Mouse (Mus musculus) midbrain, embryonic 11.5 days (tissue): ENCODE results near the gene Slc37a3. TPM values are rescaled to one million over a fixed set of nuclear protein-coding genes. Genes with fewer than 3 reads are reported as not detected.

Experiments
- ATAC-seq: fragments of 200-750 bp; cut with Nextera tagmentation; 2 replicates; pipeline ENCODE4 v1.8.0; 2017; ENCODE audit warnings: moderate TSS enrichment, moderate library complexity; ENCODE audit not compliant: low FRiP score
- DNase-seq: peaks from one replicate; pipeline ENCODE4 v3.0.0; 2015; ENCODE audit warnings: low spot score; ENCODE audit errors: missing footprints
- H3K27ac ChIP-seq: fragments of 300-500 bp; sonication (generic); 2 replicates; pipeline ENCODE4 v1.5.1; 2014; ENCODE audit warnings: low read depth, low read length
- H3K27me3 ChIP-seq: fragments of 300-500 bp; sonication (generic); 2 replicates; pipeline ENCODE4 v1.6.1; 2014; ENCODE audit warnings: mild to moderate bottlenecking, low read length, moderate library complexity, mixed read lengths; ENCODE audit not compliant: control insufficient read depth, insufficient read depth
- H3K36me3 ChIP-seq: fragments of 300-500 bp; sonication (generic); 2 replicates; pipeline ENCODE4 v1.6.1; 2014; ENCODE audit warnings: mild to moderate bottlenecking, low read length, moderate library complexity, mixed read lengths; ENCODE audit not compliant: control insufficient read depth, insufficient read depth
- H3K4me1 ChIP-seq: fragments of 300-500 bp; sonication (generic); 2 replicates; pipeline ENCODE4 v1.6.1; 2014; ENCODE audit warnings: low read length; ENCODE audit not compliant: control insufficient read depth, insufficient read depth
- H3K4me2 ChIP-seq: fragments of 300-500 bp; sonication (generic); 2 replicates; pipeline ENCODE4 v1.6.1; 2014; ENCODE audit warnings: mild to moderate bottlenecking, moderate library complexity
- H3K4me3 ChIP-seq: fragments of 300-500 bp; sonication (generic); 2 replicates; pipeline ENCODE4 v1.5.1; 2014; ENCODE audit warnings: low read depth, low read length
- H3K9ac ChIP-seq: fragments of 300-500 bp; sonication (generic); 2 replicates; pipeline ENCODE4 v1.6.1; 2014; ENCODE audit warnings: low read length
- H3K9me3 ChIP-seq: fragments of 300-500 bp; sonication (generic); 2 replicates; pipeline ENCODE4 v1.6.1; 2016; ENCODE audit warnings: low read length; ENCODE audit not compliant: control insufficient read depth
- WGBS: fragments of 180-500 bp; shearing (Covaris S2); extraction: QIAGEN DNeasy Blood & Tissue Kit; methylation state at CpG from one replicate; pipeline ENCODE4 v1.1.7; 2014; 5-methylcytosine and 5-hydroxymethylcytosine counted together
- polyA plus RNA-seq: library from polyadenylated mRNA; unstranded; fragments of >200 nt; fragmentation: Nextera tagmentation; extraction: Ambion mirVana; gene quantifications from 2 replicates; pipeline ENCODE4 v1.2.1, GENCODE M21; 2014

Gene Slc37a3
- polyA plus RNA-seq, 1 experiment from 2014 or later: 43.6 TPM

GRCm38 (mm10) chr6:39338359-39338758 lies 39.1 kb downstream of the Slc37a3 start:
- Histone ChIP-seq H3K36me3 (peaks cover 12% of the 10 kb centered on the region), H3K4me1 (no peaks in the 10 kb centered on the region), H3K9ac (no peak overlapping the region), H3K27ac (no peak overlapping the region), H3K27me3 (no peaks in the 10 kb centered on the region), H3K9me3 (no peaks in the 10 kb centered on the region), H3K4me2 (no peak overlapping the region), H3K4me3 (no peak overlapping the region)
- 90% methylated on average over 8 of the region's 8 CpGs for WGBS
- DNase-seq: no peak
- ATAC-seq: no peak

- DNase-seq (peak; percentile 31), ATAC-seq (no peak)
- no peak overlapping the region for H3K9ac ChIP-seq
- no peak overlapping the region for H3K27ac ChIP-seq
- H3K4me2 ChIP-seq: no peak overlapping the region
- no peaks in the 10 kb centered on the region for H3K9me3 ChIP-seq
- no peak overlapping the region for H3K4me3 ChIP-seq
- H3K27me3 ChIP-seq: no peaks in the 10 kb centered on the region
- peaks cover 7% of the 10 kb centered on the region for H3K36me3 ChIP-seq
- 92% methylated on average over 3 of the region's 3 CpGs for WGBS
- H3K4me1 ChIP-seq: no peaks in the 10 kb centered on the region
Measured at GRCm38 (mm10) chr6:39334873-39335272, 42.6 kb downstream of the Slc37a3 start.

GRCm38 (mm10) chr6:39334224-39334623 lies 43.3 kb downstream of the Slc37a3 start:
- H3K27ac ChIP-seq: no peak overlapping the region
- WGBS: 88% methylated on average over 7 of the region's 7 CpGs
- no peak overlapping the region for H3K4me3 ChIP-seq
- DNase-seq: peak; percentile 41
- H3K9me3 ChIP-seq: no peaks in the 10 kb centered on the region
- no peak overlapping the region for H3K9ac ChIP-seq
- no peak overlapping the region for H3K4me2 ChIP-seq
- no peak for ATAC-seq
- peaks cover 7% of the 10 kb centered on the region for H3K36me3 ChIP-seq
- H3K27me3 ChIP-seq: no peaks in the 10 kb centered on the region
- no peaks in the 10 kb centered on the region for H3K4me1 ChIP-seq

- WGBS: 76% methylated on average over 7 of the region's 7 CpGs
Measured at GRCm38 (mm10) chr6:39331998-39332700, 45.3 kb downstream of the Slc37a3 start.

DNA sequence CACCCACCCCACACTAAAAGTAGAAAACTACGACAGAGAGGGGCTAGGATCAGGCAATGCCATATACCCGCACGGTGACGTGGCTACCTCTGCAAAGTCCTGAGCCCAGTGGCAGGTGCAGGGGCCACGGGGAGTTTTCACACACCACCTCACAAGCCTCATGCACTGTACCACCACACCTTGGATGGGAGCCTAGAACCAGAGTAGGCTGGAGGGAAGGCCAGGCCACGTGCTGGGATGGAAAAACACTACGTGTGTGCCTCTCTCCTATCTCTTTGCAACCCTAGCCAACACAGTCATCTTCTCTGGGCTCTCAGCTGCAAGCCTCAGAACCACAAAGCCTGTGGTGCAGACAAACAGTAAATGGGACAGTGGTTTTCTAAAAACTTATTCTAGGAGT lies 46.5 kb downstream of the Slc37a3 start:
- H3K27ac ChIP-seq: no peak overlapping the region
- no peaks in the 10 kb centered on the region for H3K4me1 ChIP-seq
- no peak overlapping the region for H3K4me2 ChIP-seq
- H3K36me3 ChIP-seq: peaks cover 7% of the 10 kb centered on the region
- no peaks in the 10 kb centered on the region for H3K27me3 ChIP-seq
- H3K9ac ChIP-seq: no peak overlapping the region
- WGBS: 89% methylated on average over 7 of the region's 7 CpGs
- H3K9me3 ChIP-seq: no peaks in the 10 kb centered on the region
- peak; percentile 44 for DNase-seq
- no peak for ATAC-seq
- H3K4me3 ChIP-seq: no peak overlapping the region

More at GRCm38 (mm10) chr6:39331998-39332700, 45.3 kb downstream of the Slc37a3 start:
- no peaks in the 10 kb centered on the region for H3K4me1 ChIP-seq
- ATAC-seq (no peak), DNase-seq (peak; percentile 62)
- no peak overlapping the region for H3K9ac ChIP-seq
- H3K4me2 ChIP-seq: no peak overlapping the region
- no peaks in the 10 kb centered on the region for H3K9me3 ChIP-seq
- H3K27ac ChIP-seq: no peak overlapping the region
- no peaks in the 10 kb centered on the region for H3K27me3 ChIP-seq
- H3K36me3 ChIP-seq: peaks cover 7% of the 10 kb centered on the region
- H3K4me3 ChIP-seq: no peak overlapping the region

DNA sequence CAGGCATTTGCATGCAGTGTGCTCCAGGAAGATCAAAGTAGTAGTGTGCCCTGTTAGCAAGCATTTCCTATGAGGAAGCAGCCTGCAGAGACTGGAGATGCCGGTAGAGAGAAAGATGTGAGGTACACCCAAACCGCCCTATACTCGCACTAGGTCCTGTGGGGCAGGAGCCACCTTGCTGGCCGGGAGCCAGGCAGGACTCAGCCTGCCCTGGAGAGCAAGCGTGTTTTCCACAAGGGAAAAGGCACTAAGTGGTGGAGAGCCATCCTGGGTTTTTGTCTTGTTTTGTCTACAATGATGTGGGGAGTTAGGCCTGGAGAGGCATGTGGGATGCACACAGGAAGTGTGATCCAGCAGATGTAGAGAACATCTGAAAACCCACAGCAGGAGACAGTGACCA lies 57.2 kb downstream of the Slc37a3 start:
- Histone ChIP-seq H3K9ac (no peak overlapping the region), H3K4me1 (no peaks in the 10 kb centered on the region), H3K36me3 (no peaks in the 10 kb centered on the region), H3K4me3 (no peak overlapping the region), H3K27ac (no peak overlapping the region), H3K9me3 (no peaks in the 10 kb centered on the region), H3K4me2 (no peak overlapping the region), H3K27me3 (no peaks in the 10 kb centered on the region)
- WGBS: 88% methylated on average over 5 of the region's 5 CpGs
- no peak for ATAC-seq
- DNase-seq: peak; percentile 41

- Histone ChIP-seq H3K4me2 (no peak overlapping the region), H3K9me3 (no peaks in the 10 kb centered on the region), H3K9ac (no peak overlapping the region), H3K4me1 (no peaks in the 10 kb centered on the region), H3K27me3 (no peaks in the 10 kb centered on the region), H3K4me3 (no peak overlapping the region), H3K27ac (no peak overlapping the region), H3K36me3 (no peaks in the 10 kb centered on the region)
- ATAC-seq: no peak
- peak; percentile 81 for DNase-seq
- WGBS: 72% methylated on average over 17 of the region's 19 CpGs
Measured at GRCm38 (mm10) chr6:39319061-39319761, 58.3 kb downstream of the Slc37a3 start.

- Histone ChIP-seq H3K4me3 (no peak overlapping the region), H3K9me3 (no peaks in the 10 kb centered on the region), H3K9ac (no peak overlapping the region), H3K27me3 (no peaks in the 10 kb centered on the region), H3K27ac (no peak overlapping the region), H3K4me1 (no peaks in the 10 kb centered on the region), H3K36me3 (no peaks in the 10 kb centered on the region), H3K4me2 (no peak overlapping the region)
- 93% methylated on average over 2 of the region's 2 CpGs for WGBS
- ATAC-seq: no peak
- DNase-seq: peak; percentile 49
Measured at GRCm38 (mm10) chr6:39318631-39319010, 58.9 kb downstream of the Slc37a3 start.

- no peaks in the 10 kb centered on the region for H3K27me3 ChIP-seq
- H3K27ac ChIP-seq: no peak overlapping the region
- H3K36me3 ChIP-seq: no peaks in the 10 kb centered on the region
- DNase-seq: peak; percentile 62
- ATAC-seq: no peak
- H3K4me1 ChIP-seq: no peaks in the 10 kb centered on the region
- no peak overlapping the region for H3K4me3 ChIP-seq
- H3K9ac ChIP-seq: no peak overlapping the region
- H3K9me3 ChIP-seq: no peaks in the 10 kb centered on the region
- WGBS: 85% methylated on average over 10 of the region's 10 CpGs
- no peak overlapping the region for H3K4me2 ChIP-seq
Measured at GRCm38 (mm10) chr6:39317854-39318630, 59.4 kb downstream of the Slc37a3 start.
